In the genomic region with DNA sequence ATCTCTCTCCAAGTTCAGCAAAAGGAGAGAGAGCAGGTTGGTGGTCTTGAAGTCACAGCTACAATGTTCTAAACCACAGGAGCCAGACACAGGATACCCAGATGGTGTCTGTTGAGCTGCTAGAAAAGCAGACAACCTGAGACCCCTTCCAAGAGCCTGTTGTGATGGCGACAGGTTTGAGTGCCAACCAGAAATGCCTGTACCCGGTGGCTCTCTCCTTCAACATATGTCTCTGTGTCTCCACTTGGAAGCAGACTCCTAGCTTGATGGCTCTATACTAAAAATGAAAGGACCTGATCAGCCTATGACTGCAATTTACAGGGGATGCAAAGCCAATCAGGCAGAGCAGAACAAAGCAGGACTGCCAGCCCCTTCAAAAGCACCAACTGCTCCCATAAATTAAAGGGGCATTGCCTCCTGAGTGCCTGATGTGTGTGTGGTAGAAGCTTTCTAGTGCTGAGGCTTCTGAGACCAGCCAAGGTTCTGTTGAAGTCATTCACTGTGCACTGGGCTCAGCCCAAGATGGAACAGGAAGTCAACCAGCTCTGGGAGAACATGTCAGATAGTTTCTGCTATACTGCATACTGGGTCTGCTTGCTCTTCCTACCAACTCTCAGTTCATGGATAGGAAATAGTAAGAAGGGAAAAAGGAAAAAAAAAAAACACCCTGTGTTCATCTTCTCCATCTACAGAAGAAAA, we compare ENCODE assay signal across 24 mouse cellular contexts. TPM values are rescaled to one million over a fixed set of nuclear protein-coding genes. Genes with fewer than 3 reads are reported as not detected.
DNase-seq lines count a peak whose midpoint lies in the region; ATAC-seq and TF ChIP-seq lines count a peak whose summit lies in the region.
"Had no signal": no experiment of that assay in that cellular context is flagged by ENCODE, and none has a peak within 500 bp of the region (broad histone marks: within the 10 kb centered on the region; RNA-seq: fewer than 3 reads in every experiment).

No protein-coding gene starts in this region.

- no peak overlapping the region for H3K27ac ChIP-seq in heart, embryonic 12.5 days (ENCODE audit: poor library complexity, severe bottlenecking)
- H3K27ac ChIP-seq in layer of hippocampus, adult 2 months: peak overlapping the region; percentile 12; the same call in 1 of the 2 replicates
- H3K27ac ChIP-seq in liver, embryonic 11.5 days (ENCODE audit: low read depth, low read length): no peak overlapping the region
- H3K27ac ChIP-seq: embryonic facial prominence, embryonic 12.5 days; heart, embryonic 10.5 days; hindbrain, embryonic 10.5 days; limb, embryonic 12.5 days; liver, embryonic 12.5 days; midbrain, embryonic 12.5 days had no signal

- WGBS in heart, embryonic 12.5 days: 74% methylated on average over 2 of the region's 2 CpGs
- 73% methylated on average over 2 of the region's 2 CpGs for WGBS in liver, embryonic 11.5 days

- H3K4me3 ChIP-seq in heart, embryonic 12.5 days: no peak overlapping the region
- no peak overlapping the region for H3K4me3 ChIP-seq in layer of hippocampus, adult 2 months
- no peak overlapping the region for H3K4me3 ChIP-seq in liver, embryonic 11.5 days (ENCODE audit: low read depth, low read length)
- H3K4me3 ChIP-seq: embryonic facial prominence, embryonic 12.5 days; erythroblast, embryonic 14.5 days; heart, embryonic 10.5 days; hindbrain, embryonic 10.5 days; limb, embryonic 12.5 days; liver, embryonic 12.5 days; midbrain, embryonic 12.5 days had no signal

- TF ChIP-seq CTCF in layer of hippocampus, adult 2 months (conservative IDR thresholded peaks at IDR 0.05): no peak

- H3K9me3 ChIP-seq in heart, embryonic 12.5 days (replicated peaks): no peaks in the 10 kb centered on the region
- H3K9me3 ChIP-seq in liver, embryonic 11.5 days (ENCODE audit: control insufficient read depth, low read length): no peaks in the 10 kb centered on the region
- H3K9me3 ChIP-seq: embryonic facial prominence, embryonic 12.5 days; heart, embryonic 10.5 days; hindbrain, embryonic 10.5 days; limb, embryonic 12.5 days; liver, embryonic 12.5 days; midbrain, embryonic 12.5 days had no signal

- no peaks in the 10 kb centered on the region for H3K27me3 ChIP-seq in heart, embryonic 12.5 days (replicated peaks)
- H3K27me3 ChIP-seq in liver, embryonic 11.5 days (replicated peaks; ENCODE audit: control insufficient read depth, insufficient read depth, low read length): no peaks in the 10 kb centered on the region
- H3K27me3 ChIP-seq: embryonic facial prominence, embryonic 12.5 days; limb, embryonic 12.5 days; liver, embryonic 12.5 days; midbrain, embryonic 12.5 days had no signal

- DNase-seq in cerebellum, postnatal 14 days: peak; percentile 61 to 70
- no peak for DNase-seq in cerebellum, adult 9-10 months
- peak; percentile 92 for DNase-seq in heart, adult 11 months
- no peak for DNase-seq in layer of hippocampus, adult 2 months (ENCODE audit: low spot score in 2 of 2)
- no peak for DNase-seq in layer of hippocampus, adult 9-11 months
- DNase-seq in brain, embryonic 18.5 days (ENCODE audit: low read depth, low spot score): peak; percentile 61
- no peak for DNase-seq in liver, embryonic 11.5 days (ENCODE audit: low spot score)
- DNase-seq: adrenal gland, postnatal 10 days; cerebellum, postnatal 25 days; gastrocnemius, postnatal 25 days; kidney, adult 8-10 months; kidney, postnatal 10 days; lung, adult 18-20 months; right cerebral cortex, postnatal 25 days; thymus, postnatal 14 days had no signal

- H3K4me1 ChIP-seq in heart, embryonic 12.5 days (replicated peaks): peaks cover 22% of the 10 kb centered on the region
- no peaks in the 10 kb centered on the region for H3K4me1 ChIP-seq in liver, embryonic 11.5 days (replicated peaks; ENCODE audit: control insufficient read depth, insufficient read depth, low read length)
- H3K4me1 ChIP-seq: embryonic facial prominence, embryonic 12.5 days; limb, embryonic 12.5 days; liver, embryonic 12.5 days had no signal

- H3K36me3 ChIP-seq in heart, embryonic 12.5 days: no peaks in the 10 kb centered on the region
- no peaks in the 10 kb centered on the region for H3K36me3 ChIP-seq in liver, embryonic 11.5 days (ENCODE audit: control insufficient read depth, insufficient read depth, low read length)
- H3K36me3 ChIP-seq: embryonic facial prominence, embryonic 12.5 days; heart, embryonic 10.5 days; hindbrain, embryonic 10.5 days; limb, embryonic 12.5 days; liver, embryonic 12.5 days; midbrain, embryonic 12.5 days had no signal

- H3K9ac ChIP-seq in heart, embryonic 12.5 days: no peak overlapping the region
- H3K9ac ChIP-seq in liver, embryonic 11.5 days (ENCODE audit: low read depth, low read length): no peak overlapping the region
- H3K9ac ChIP-seq: embryonic facial prominence, embryonic 12.5 days; limb, embryonic 12.5 days; liver, embryonic 12.5 days; midbrain, embryonic 12.5 days had no signal

- no peak overlapping the region for H3K4me2 ChIP-seq in heart, embryonic 12.5 days
- H3K4me2 ChIP-seq in liver, embryonic 11.5 days: no peak overlapping the region
- H3K4me2 ChIP-seq: embryonic facial prominence, embryonic 12.5 days; limb, embryonic 12.5 days; liver, embryonic 12.5 days; midbrain, embryonic 12.5 days had no signal

- ATAC-seq in heart, embryonic 12.5 days (ENCODE audit: insufficient number of reproducible peaks, low FRiP score): no peak
- no peak for ATAC-seq in liver, embryonic 11.5 days (replicated peaks; ENCODE audit: low FRiP score)
- ATAC-seq: inflammation-experienced regulatory T-cells, adult 6 months; liver, embryonic 12.5 days had no signal

RNA-seq across cellular contexts. Expression of a gene that starts 37.2 kb away (rescaled TPM):
- 3.4 and 3.8 TPM in 2 replicates for polyA plus RNA-seq in heart, embryonic 12.5 days (2016; fragmentation: Nextera tagmentation; extraction: Ambion mirVana)
- 10 to 100 TPM; 39.8 to 42.0 TPM for total RNA-seq in layer of hippocampus, adult 2 months (2021)
- polyA plus RNA-seq in liver, embryonic 11.5 days (2014; fragmentation: Nextera tagmentation; extraction: Ambion mirVana): 0.47 and 0.58 TPM in 2 replicates
- polyA plus RNA-seq: erythroblast, embryonic 14.5 days had no signal

Comparison
In these comparisons a context has a peak if more than half of its experiments do, and no peak if none do; other contexts are left out.
1. DNase-seq: peak in cerebellum, postnatal 14 days (2 of 2), heart, adult 11 months (single experiment) and brain, embryonic 18.5 days (single experiment); none in cerebellum, adult 9-10 months (single experiment), layer of hippocampus, adult 2 months (0 of 2), layer of hippocampus, adult 9-11 months (single experiment) and liver, embryonic 11.5 days (single experiment).